18 mouse cellular contexts compared by ENCODE assay signal in the genomic region with DNA sequence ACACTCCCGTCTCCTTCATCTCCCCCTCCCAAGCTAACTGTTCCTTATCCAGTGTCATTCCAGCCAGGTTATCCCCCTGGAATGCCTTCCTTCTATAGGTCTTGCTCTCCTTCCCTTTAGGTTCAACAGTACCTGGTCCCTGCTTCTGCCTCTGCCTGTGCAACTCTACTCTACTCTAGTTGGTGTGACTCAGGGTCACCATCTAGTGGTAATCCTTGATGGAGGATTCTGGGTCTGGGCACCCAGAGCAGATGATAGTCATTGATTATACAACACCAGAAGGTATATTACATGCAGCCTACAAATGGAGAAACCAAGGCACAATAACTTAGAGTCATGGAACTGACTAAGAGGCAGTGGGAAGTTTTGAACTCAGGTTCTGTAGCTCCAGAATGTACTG. TPM values are rescaled to one million over a fixed set of nuclear protein-coding genes. Genes with fewer than 3 reads are reported as not detected.
A peak's percentile ranks its signal among the peaks of the same experiment; 100 is the strongest.
DNase-seq lines count a peak whose midpoint lies in the region; TF ChIP-seq lines count a peak whose summit lies in the region.
"Had no signal": no experiment of that assay in that cellular context is flagged by ENCODE, and none has a peak within 500 bp of the region (broad histone marks: within the 10 kb centered on the region; RNA-seq: fewer than 3 reads in every experiment).

No protein-coding gene starts in this region.

- DNase-seq in gastrocnemius, adult 2 months, result no peak
- DNase-seq in gastrocnemius, postnatal 25 days, result no peak
- peak; percentile 27 to 36 for DNase-seq in kidney, postnatal 36 days
- no peak for DNase-seq in kidney, adult 8-10 months
- DNase-seq in 416B (ENCODE audit: low read depth), result peak; percentile 31
- DNase-seq in brain, embryonic 14.5 days (ENCODE audit: low read depth), result no peak
- DNase-seq in left cerebral cortex, postnatal 25 days (ENCODE audit: low spot score in 2 of 2), result no peak
- DNase-seq in ovary, postnatal 14 days (ENCODE audit: low spot score), result no peak
- DNase-seq: cerebellum, postnatal 25 days; lung, adult 18-20 months; thymus, postnatal 4 days had no signal

- TF ChIP-seq CTCF in gastrocnemius, adult 2 months (IDR thresholded peaks at IDR 0.05), result peak; percentile 44; the same call in 1 of the 2 replicates
- TF ChIP-seq CTCF in brain, embryonic 14.5 days (IDR thresholded peaks at IDR 0.05; ENCODE audit: borderline replicate concordance, extremely low read depth, insufficient read depth, insufficient read length), result peak; percentile 10; the same call in 1 of the 2 replicates

- intact Hi-C loops in gastrocnemius, adult 2 months (cut with DNase I), result no loop called here
- intact Hi-C loops in left cerebral cortex, postnatal 25 days (cut with DNase I), result no loop called here

- H3K4me3 ChIP-seq in gastrocnemius, adult 2 months, result no peak overlapping the region
- H3K4me3 ChIP-seq: embryonic facial prominence, embryonic 13.5 days; limb, embryonic 10.5 days; megakaryocyte, embryonic 14.5 days had no signal

- H3K27ac ChIP-seq in gastrocnemius, adult 2 months, result no peak overlapping the region
- H3K27ac ChIP-seq: embryonic facial prominence, embryonic 13.5 days; limb, embryonic 10.5 days had no signal

- TF ChIP-seq POLR2A in brain, embryonic 14.5 days (IDR thresholded peaks at IDR 0.05; ENCODE audit: borderline replicate concordance, extremely low read depth, insufficient read depth, insufficient read length, poor library complexity, severe bottlenecking), result no peak

RNA-seq across cellular contexts. Expression of a gene that starts 6.2 kb away (rescaled TPM):
- total RNA-seq in gastrocnemius, adult 2 months (2021), result 1 to 10 TPM; 3.8 to 4.0 TPM
- total RNA-seq in gastrocnemius, postnatal 25 days (2021), result 1 to 10 TPM; 5.1 to 5.7 TPM
- 35.4 and 48.3 TPM in 2 replicates for polyA plus RNA-seq in brain, embryonic 14.5 days (2012; rRNA removed)
- total RNA-seq in left cerebral cortex, postnatal 25 days (2021), result 1 to 10 TPM; 1.5 to 1.8 TPM
- total RNA-seq: monocyte, adult 5-6 weeks had no signal

RNA-seq across cellular contexts. Expression of a gene that starts 24.8 kb away (rescaled TPM):
- 1 to 10 TPM; 1.1 to 3.8 TPM for total RNA-seq in gastrocnemius, adult 2 months (2021)
- total RNA-seq in gastrocnemius, postnatal 25 days (2021), result 1 to 10 TPM; 1.4 to 8.5 TPM
- polyA plus RNA-seq in brain, embryonic 14.5 days (2012; rRNA removed), result 1.6 and 1.9 TPM in 2 replicates
- total RNA-seq in left cerebral cortex, postnatal 25 days (2021), result 1 to 10 TPM; 4.7 to 5.4 TPM

RNA-seq across cellular contexts. Expression of a gene that starts 30.4 kb away (rescaled TPM):
- total RNA-seq in gastrocnemius, adult 2 months (2021), result not detected
- total RNA-seq in gastrocnemius, postnatal 25 days (2021), result not detected
- 0.14 and 0.23 TPM in 2 replicates for polyA plus RNA-seq in brain, embryonic 14.5 days (2012; rRNA removed)
- under 1 TPM in 1 of 2 experiments, not detected in 1; 0.53 TPM for total RNA-seq in left cerebral cortex, postnatal 25 days (2021)
- total RNA-seq: heart, postnatal 25 days; monocyte, adult 5-6 weeks had no signal
- polyA plus RNA-seq: inflammation-experienced regulatory T-cells, adult 6 months; Patski had no signal

RNA-seq across cellular contexts. Expression of a gene that starts 34.1 kb away (rescaled TPM):
- total RNA-seq in gastrocnemius, adult 2 months (2021), result 100 to 1,000 TPM; 110 to 112 TPM
- total RNA-seq in gastrocnemius, postnatal 25 days (2021), result 100 to 1,000 TPM in 1 of 2 experiments, 10 to 100 TPM in 1; 90.2 to 102 TPM
- 258 and 356 TPM in 2 replicates for polyA plus RNA-seq in brain, embryonic 14.5 days (2012; rRNA removed)
- 100 to 1,000 TPM; 250 to 257 TPM for total RNA-seq in left cerebral cortex, postnatal 25 days (2021)

Comparison
In these comparisons a context has a peak if more than half of its experiments do, and no peak if none do; other contexts are left out.
1. DNase-seq: peak in kidney, postnatal 36 days (2 of 2) and 416B (single experiment); none in gastrocnemius, adult 2 months (single experiment), gastrocnemius, postnatal 25 days (single experiment), kidney, adult 8-10 months (0 of 2), brain, embryonic 14.5 days (single experiment), left cerebral cortex, postnatal 25 days (0 of 2) and ovary, postnatal 14 days (single experiment).